ENCODE assay signal across 8 mouse cellular contexts in genomic region chr7:105810877-105811489, GRCm38 (mm10). TPM values are rescaled to one million over a fixed set of nuclear protein-coding genes. Genes with fewer than 3 reads are reported as not detected.
A peak's percentile ranks its signal among the peaks of the same experiment; 100 is the strongest.
DNase-seq lines count a peak whose midpoint lies in the region; ATAC-seq lines count a peak whose summit lies in the region.

Mrpl17 (minus strand) TSS chr7:105811099.

- WGBS in hindbrain, embryonic 12.5 days: 1% methylated on average over 46 of the region's 52 CpGs

- DNase-seq in NIH3T3 (ENCODE audit: low read depth): peak; percentile 99
- peak; percentile 100 for DNase-seq in cerebellum, postnatal 10 days
- peak; percentile 99 to 100 for DNase-seq in frontal cortex, postnatal 10 days (ENCODE audit: low spot score in 2 of 2)
- peak; percentile 100 for DNase-seq in layer of hippocampus, postnatal 14 days (ENCODE audit: low spot score in 2 of 2)
- peak; percentile 99 for DNase-seq in lung, postnatal 14 days
- peak; percentile 99 for DNase-seq in retina, adult 2 months (ENCODE audit: low read depth, low spot score)
- DNase-seq in thymus, postnatal 36 days: peak; percentile 100

- peak within 1 kb of the TSS; percentile 72 for H3K4me2 ChIP-seq in hindbrain, embryonic 12.5 days (replicated peaks)

- no peaks in the 10 kb centered on the region for H3K27me3 ChIP-seq in hindbrain, embryonic 12.5 days

- peaks cover 11% of the 10 kb centered on the region for H3K4me1 ChIP-seq in hindbrain, embryonic 12.5 days

- H3K4me3 ChIP-seq in hindbrain, embryonic 12.5 days: peak within 1 kb of the TSS; percentile 75

- H3K36me3 ChIP-seq in hindbrain, embryonic 12.5 days: peaks cover 15% of the 10 kb centered on the region

- peak; percentile 99 for ATAC-seq in hindbrain, embryonic 12.5 days (ENCODE audit: low FRiP score)

- H3K27ac ChIP-seq in hindbrain, embryonic 12.5 days: peak within 1 kb of the TSS; percentile 89

- peak within 1 kb of the TSS; percentile 91 for H3K9ac ChIP-seq in hindbrain, embryonic 12.5 days

- no peaks in the 10 kb centered on the region for H3K9me3 ChIP-seq in hindbrain, embryonic 12.5 days (replicated peaks)

RNA-seq across cellular contexts. Expression of gene Mrpl17, which starts in this region (rescaled TPM):
- polyA plus RNA-seq in hindbrain, embryonic 12.5 days (2016; fragmentation: Nextera tagmentation; extraction: Ambion mirVana): 218 and 251 TPM in 2 replicates
- total RNA-seq in layer of hippocampus, postnatal 14 days (2021): 100 to 1,000 TPM; 121 to 126 TPM

Comparison
In these comparisons a context has a peak if more than half of its experiments do, and no peak if none do; other contexts are left out.
1. Peak in every context shown above with its lines: DNase-seq, ATAC-seq, H3K4me3 ChIP-seq and H3K27ac ChIP-seq.